Mouse (Mus musculus) G1E-ER4 (cell line): ENCODE measurements around the gene Tph2. TPM values are rescaled to one million over a fixed set of nuclear protein-coding genes. Genes with fewer than 3 reads are reported as not detected.

Experiments
- GATA1 ChIP-seq: IDR thresholded peaks from one replicate; pipeline ENCODE4 v1.8.0; 2012; ENCODE audit warnings: low read length, inconsistent platforms
- polyA plus RNA-seq: library from polyadenylated mRNA; stranded (reverse); fragments of >175 nt; gene quantifications from 2 replicates; pipeline ENCODE4 v1.2.3, GENCODE M21; 2012

Tph2 gene
- polyA plus RNA-seq, 1 experiment: not detected

GRCm38 (mm10) chr10:115147308-115147707 lies 37.5 kb downstream of the Tph2 start:
- TF ChIP-seq GATA1: no peak

- TF ChIP-seq GATA1: no peak
These were observed 38.4 kb downstream of the Tph2 start for GRCm38 (mm10) chr10:115146257-115146898.

DNA sequence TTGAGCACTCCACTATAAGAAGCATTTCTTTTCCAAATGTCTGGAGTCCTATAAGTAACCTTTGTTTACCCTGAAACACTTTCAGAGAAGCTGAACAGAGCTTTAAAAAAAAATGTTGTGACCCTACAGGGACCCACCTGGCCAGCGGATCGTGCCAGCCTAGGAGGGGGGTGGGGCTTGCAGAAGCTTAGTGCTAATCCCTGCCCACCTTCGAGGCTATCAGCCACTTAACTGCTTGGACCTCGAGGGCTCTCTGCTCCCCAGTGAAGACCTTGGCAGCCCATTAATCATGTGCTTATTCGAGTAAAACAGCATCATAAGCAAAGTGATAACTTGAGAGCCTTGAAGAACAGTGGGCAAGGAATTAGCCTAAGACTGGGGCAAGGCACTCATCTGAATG lies 40.3 kb downstream of the Tph2 start:
- TF ChIP-seq GATA1: no peak

DNA sequence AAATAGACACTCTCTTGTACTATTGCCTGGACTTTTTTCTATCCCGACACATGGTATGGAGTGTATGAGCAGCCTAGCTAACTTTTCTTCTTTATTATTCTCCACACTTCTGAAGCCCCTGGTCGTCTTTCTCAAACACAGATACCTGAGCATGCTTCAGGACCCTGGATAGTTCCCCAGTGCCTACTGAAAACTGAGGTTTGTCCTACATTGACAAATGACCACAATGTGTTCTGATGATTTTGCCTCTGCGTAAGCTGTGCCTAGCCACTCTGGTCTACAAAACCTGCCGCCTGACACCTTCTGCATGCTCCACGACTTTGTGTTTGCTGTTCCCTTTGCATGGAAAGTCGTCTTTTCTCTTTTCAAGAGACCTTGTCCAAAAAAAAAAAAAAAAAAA lies 41.2 kb downstream of the Tph2 start:
- no peak for TF ChIP-seq GATA1

- no peak for TF ChIP-seq GATA1
These were observed 47.8 kb downstream of the Tph2 start for GRCm38 (mm10) chr10:115137016-115137415.

DNA sequence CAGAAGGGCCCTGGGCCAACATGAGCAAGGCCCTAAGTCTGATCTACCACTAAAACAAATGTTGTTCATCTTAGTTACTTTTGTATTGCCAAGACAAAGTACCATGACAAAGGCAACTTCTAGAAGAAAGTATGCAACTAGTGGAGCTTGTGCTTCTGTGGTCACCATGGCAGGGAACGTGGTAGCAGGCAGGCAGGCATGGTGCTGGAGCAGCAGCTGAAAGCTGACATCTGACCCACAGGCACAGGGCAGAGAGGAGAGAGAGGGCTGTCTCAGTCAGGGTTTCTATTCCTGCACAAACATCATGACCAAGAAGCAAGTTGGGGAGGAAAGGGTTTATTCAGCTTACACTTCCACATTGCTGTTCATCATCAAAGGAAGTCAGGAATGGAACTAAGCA lies 56.9 kb downstream of the Tph2 start:
- no peak for TF ChIP-seq GATA1

DNA sequence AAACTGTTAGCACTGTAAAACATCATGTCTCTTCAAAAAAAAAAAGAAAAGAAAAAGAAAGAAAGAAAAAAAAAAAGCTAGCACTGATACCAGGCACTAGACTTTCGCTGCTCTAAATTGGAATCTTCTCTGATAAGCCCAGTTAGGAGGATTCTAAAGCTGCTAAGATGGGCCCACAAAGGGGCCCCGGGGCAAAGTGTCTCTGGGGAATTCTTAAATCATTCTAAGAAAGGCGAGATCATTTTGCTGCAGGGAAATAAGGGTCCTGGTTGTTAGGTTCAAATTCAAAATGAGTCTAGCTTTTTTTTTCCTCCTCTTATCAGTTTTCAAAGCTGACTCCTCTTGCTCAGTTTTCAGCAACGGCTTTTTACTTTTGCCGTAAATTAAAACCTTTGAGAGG lies 59.3 kb downstream of the Tph2 start:
- TF ChIP-seq GATA1: no peak

DNA sequence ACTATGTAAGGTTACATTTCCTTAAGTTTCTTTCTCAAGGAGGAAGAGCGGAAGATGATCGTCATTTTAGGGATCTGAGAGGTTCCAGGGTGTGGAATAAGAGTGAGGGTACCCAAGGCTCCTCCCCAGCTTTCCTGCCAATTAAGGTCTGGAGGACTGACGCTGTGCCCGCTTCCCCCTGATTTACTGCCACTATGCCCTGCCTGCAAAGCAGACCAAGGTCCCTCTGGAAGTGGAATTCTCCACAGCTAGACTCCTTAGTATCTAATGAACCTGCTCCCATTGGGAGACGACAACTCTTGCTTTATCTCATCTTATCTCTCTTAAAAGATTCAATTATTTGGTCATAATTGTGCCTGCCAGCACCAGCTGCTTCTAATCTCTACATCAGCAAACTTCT lies 59.8 kb downstream of the Tph2 start:
- TF ChIP-seq GATA1: no peak

DNA sequence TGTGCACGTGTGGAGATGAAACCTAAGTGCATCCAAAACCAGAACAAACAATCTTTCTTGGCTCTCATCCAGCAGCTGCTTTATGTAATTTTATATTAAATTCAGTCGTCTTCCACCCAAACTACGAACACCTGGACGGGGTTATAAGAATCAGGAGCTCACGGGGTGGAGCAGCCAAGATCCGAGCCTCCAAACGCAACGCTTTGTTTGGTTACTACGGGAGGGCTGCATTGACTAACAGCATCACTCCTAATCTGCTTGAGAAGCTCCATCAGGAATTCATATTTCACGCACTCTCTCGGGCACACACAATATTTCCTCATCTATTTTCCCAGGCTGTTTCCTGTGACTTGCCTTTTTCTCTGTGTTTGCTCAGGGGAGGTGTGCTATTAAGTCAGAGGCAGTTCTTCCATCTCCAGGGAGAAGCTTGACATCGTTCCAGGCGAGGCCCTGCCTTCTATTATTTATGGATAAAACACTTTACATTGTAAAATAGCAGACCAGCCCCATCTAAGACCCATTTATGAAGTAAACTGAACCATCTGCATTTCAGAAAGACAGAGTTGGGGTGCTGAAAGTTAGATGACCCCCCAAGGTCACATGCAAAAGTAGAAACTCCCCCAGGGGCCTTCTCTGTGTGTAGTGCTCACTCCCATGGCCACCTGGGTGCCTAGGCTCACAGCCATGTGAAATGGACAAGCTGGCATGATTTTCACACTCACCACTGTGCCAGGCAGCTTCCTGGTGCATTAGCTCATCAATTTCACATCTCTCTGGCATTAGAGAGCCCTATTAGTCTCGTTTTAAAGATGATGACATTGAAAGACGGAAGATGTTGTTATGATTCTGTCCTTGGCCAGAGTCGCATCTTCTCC lies 76.9 kb downstream of the Tph2 start:
- TF ChIP-seq GATA1: no peak

DNA sequence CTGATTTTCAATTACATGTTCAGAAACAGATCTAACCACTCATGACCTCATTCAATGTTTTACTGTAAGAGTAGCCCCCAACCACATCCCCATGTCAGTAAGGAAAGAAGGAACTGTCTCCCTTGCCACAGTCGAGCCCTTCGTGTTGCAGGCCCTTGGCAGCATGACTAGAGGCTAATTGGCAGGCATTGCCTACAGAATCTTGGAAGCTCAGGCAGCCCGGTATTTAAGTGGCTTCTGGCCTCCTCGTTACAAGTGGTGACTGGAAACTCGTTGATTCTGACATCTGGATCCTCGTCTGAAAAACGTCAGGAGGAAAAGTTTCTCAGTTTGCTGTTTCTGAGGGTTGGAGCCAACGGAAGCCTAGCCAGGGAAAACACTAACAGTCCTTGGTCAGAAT lies 80.6 kb downstream of the Tph2 start:
- TF ChIP-seq GATA1: no peak

DNA sequence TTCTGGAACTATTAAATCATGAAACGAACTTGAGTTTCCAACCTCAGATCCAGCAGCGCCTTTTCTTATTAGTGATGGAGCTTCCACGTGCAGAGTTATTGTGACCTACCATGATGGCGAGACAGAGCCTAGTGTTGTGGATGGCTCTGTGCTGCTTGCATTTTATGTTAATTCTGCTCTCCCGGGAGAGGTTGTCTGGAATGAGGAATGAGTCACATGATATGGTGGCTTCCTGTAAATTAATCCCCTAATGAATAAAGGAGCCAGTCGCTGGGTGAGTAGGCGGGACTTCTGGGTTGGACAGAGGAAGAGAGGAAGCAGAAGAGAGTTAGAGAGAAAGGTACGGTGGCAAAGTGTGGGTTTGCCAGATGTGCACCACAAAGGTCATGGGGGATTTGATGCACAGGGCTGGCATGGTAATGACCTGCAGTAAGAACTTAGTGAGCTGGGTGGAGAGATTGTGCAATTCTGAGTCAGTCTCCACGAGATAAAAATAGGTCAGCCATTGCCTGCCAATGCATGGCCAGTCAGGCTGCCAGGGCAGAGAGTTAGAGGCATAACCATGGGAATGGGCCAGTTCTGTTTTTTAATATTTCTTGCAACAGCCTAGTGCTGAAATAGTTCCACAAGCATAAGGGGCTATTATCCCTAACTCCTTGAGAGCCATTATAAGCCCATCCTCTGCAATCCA lies 84.8 kb downstream of the Tph2 start:
- no peak for TF ChIP-seq GATA1

GRCm38 (mm10) chr10:115097163-115097562 lies 87.7 kb downstream of the Tph2 start:
- no peak for TF ChIP-seq GATA1

DNA sequence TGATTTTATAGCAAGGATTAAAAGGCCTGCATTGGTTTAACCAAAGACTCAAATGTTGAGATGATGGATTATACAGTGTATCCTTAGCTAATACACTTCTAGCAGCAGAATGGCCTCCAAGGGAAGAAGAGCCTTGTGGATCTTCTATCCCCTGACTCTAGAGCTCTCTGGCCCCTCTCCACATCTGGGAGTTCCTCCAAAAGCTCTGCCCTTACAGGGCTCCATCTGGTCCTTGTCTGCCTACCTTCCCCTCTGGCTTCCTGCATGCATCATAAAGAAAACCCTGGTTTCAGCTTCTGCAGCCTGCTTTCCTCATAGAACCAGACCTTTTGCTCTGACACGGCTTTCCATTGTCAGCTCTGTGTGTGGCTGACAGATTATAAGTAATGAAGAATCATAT lies 88.6 kb downstream of the Tph2 start:
- TF ChIP-seq GATA1: no peak

- TF ChIP-seq GATA1: no peak
These were observed 106.6 kb downstream of the Tph2 start for GRCm38 (mm10) chr10:115078232-115078631.

GRCm38 (mm10) chr10:115069123-115069911 lies 115.5 kb downstream of the Tph2 start:
- TF ChIP-seq GATA1: no peak

GRCm38 (mm10) chr10:115063936-115064335 lies 120.9 kb downstream of the Tph2 start:
- no peak for TF ChIP-seq GATA1
